Mouse (Mus musculus) cortical plate, adult 2 months (tissue): ENCODE measurements around the gene Mrpl37.

Source experiments
- CTCF ChIP-seq: fragments of 200-500 bp; IDR thresholded peaks from 2 replicates; pipeline ENCODE4 v1.5.1; 2011; ENCODE audit warnings: mild to moderate bottlenecking, control low read depth, low read length; ENCODE audit not compliant: insufficient read depth; ENCODE audit errors: extremely low read depth
- POLR2A ChIP-seq: fragments of 200-500 bp; IDR thresholded peaks from 2 replicates; pipeline ENCODE4 v1.6.1; 2011; ENCODE audit warnings: mild to moderate bottlenecking, low read length, control low read depth; ENCODE audit not compliant: insufficient read depth; ENCODE audit errors: extremely low read depth

GRCm38 (mm10) chr4:107051889-107052288 lies 14.8 kb downstream of the Mrpl37 start:
- TF ChIP-seq CTCF (no peak), POLR2A (no peak)
